Mouse (Mus musculus) MEL (cell line): Measurements from ENCODE around the gene Kalrn.

Experiments used
- CTCF ChIP-seq, 3 experiments: IDR thresholded peaks in 2 of 3; conservative IDR thresholded peaks in 1 of 3; 2 replicates each; pipeline ENCODE4 v1.5.1; 2011 to 2012; ENCODE audit warnings: low read length in 3 of 3, low read depth in 2 of 3, mild to moderate bottlenecking in 2 of 3, improper control_type of control experiment in 1 of 3, inconsistent platforms in 1 of 3, mixed read lengths in 1 of 3, moderate library complexity in 1 of 3; ENCODE audit not compliant: control insufficient read depth in 1 of 3, insufficient read depth in 1 of 3, poor library complexity in 1 of 3, severe bottlenecking in 1 of 3
- MYC ChIP-seq: IDR thresholded peaks from 2 replicates; pipeline ENCODE4 v1.6.1; 2011; ENCODE audit warnings: low read depth, mild to moderate bottlenecking, low read length, improper control_type of control experiment, moderate library complexity
- ZC3H11A ChIP-seq: IDR thresholded peaks from 2 replicates; pipeline ENCODE4 v1.6.1; 2012; ENCODE audit warnings: low read depth, mild to moderate bottlenecking, inconsistent platforms, low read length, improper control_type of control experiment
- ZKSCAN1 ChIP-seq: IDR thresholded peaks from 2 replicates; pipeline ENCODE4 v1.6.1; 2012; ENCODE audit warnings: low read depth, mild to moderate bottlenecking, inconsistent platforms, low read length, improper control_type of control experiment, moderate library complexity

GRCm38 (mm10) chr16:34445666-34446065 lies 127.7 kb downstream of the Kalrn start:
- TF ChIP-seq MYC = no peak
- no peak for TF ChIP-seq ZC3H11A
- no peak for TF ChIP-seq CTCF (IDR thresholded peaks at IDR 0.05 in 2 of 3, conservative IDR thresholded peaks at IDR 0.05 in 1 of 3; ENCODE audit: control insufficient read depth in 1 of 3, insufficient read depth in 1 of 3, low read depth in 2 of 3, low read length in 3 of 3, poor library complexity in 1 of 3, severe bottlenecking in 1 of 3)
- no peak for TF ChIP-seq ZKSCAN1
